Mouse (Mus musculus): ENCODE measurements at regions not wholly inside any gene's neighbourhood (a gene's known extent, or its start where the extent isn't known, plus 50 kb on each side); places are given as distances from the start of the nearest gene placed in this dataset.

DNA sequence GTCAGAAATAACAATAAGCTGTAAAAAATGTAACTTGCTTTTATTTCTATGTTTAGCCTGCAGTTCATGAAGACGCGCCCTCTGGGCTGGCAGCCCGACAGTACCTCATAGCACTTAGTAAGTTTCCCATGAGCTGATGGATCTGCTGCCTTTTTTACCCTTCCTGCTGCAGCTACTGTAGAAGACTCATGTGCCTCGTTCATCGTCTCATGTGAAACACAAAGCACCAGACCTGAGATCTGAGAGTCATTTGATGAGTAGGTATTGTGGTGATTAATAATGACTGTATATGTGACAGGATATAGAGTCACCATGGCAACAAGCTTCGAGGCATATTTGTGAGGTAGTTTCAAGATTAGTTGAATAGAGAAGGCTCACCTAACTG, 55.4 kb upstream of the Cd44 start:
- Histone ChIP-seq H3K79me3 (ENCODE audit: low read depth) (no peaks in the 10 kb centered on the region), H3K36me3 (ENCODE audit: control insufficient read depth, insufficient read depth) (no peaks in the 10 kb centered on the region), H3K4me3 (ENCODE audit: insufficient read depth, poor library complexity, severe bottlenecking) (no peak overlapping the region), H3K79me2 (ENCODE audit: control insufficient read depth, insufficient read depth) (no peaks in the 10 kb centered on the region), H3K27me3 (ENCODE audit: control insufficient read depth, insufficient read depth, insufficient read length) (no peaks in the 10 kb centered on the region), H3ac (ENCODE audit: control insufficient read depth, insufficient read length, low read depth) (no peak overlapping the region)
- TF ChIP-seq USF1 (IDR thresholded peaks at IDR 0.05; ENCODE audit: low read depth) (no peak), MYOG (IDR thresholded peaks at IDR 0.05; ENCODE audit: control insufficient read depth, extremely low read depth, insufficient read length) (no peak), MYOD1 (IDR thresholded peaks at IDR 0.05; ENCODE audit: control insufficient read depth, insufficient read length, low read depth) (no peak), FOSL1 (IDR thresholded peaks at IDR 0.05; ENCODE audit: insufficient read depth, low read length, poor library complexity, severe bottlenecking) (no peak), MAX (IDR thresholded peaks at IDR 0.05) (peak; percentile 52)

DNA sequence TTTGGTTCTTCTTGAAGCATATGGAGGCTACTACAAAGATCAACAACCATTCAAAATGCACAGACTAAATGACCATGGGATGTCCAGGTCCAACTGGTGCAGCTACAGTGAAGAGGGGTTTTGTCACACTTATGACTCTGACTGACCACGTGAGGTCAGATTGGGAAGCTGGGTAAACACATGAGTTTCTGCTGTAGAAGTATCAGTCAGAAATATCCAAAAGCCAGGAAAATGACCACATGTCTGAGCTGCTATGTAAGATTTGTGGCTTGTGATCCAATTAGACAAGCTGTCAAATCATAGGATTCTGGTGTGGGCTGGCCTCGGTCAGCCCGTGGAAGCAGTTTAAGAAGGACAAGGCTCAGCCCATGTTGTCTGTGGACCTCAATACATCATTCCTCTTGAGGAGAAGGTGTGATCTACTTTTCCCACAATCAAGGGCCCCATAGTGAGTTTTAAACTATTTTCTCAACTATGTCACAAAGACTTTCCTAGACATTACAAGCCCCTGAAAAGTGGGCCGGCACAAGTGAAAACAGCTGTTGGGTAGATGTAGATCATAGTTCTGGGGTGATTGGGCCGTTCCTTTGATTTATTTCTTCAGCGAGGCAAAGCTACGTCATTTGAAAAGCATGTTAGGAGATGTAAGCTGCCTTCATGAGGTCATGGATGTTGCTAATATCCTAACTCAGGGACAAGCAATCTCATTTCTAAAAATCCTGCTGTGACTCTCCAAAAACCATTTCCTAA, 54.8 kb upstream of the Cd44 start:
- Histone ChIP-seq H3K27me3 (ENCODE audit: control insufficient read depth, insufficient read depth, insufficient read length) (no peaks in the 10 kb centered on the region), H3K79me3 (ENCODE audit: low read depth) (no peaks in the 10 kb centered on the region)
- TF ChIP-seq USF1 (IDR thresholded peaks at IDR 0.05; ENCODE audit: low read depth): peak; percentile 80
- peak; percentile 43 for TF ChIP-seq MYOD1 (IDR thresholded peaks at IDR 0.05; ENCODE audit: control insufficient read depth, insufficient read length, low read depth)
- no peak for TF ChIP-seq FOSL1 (IDR thresholded peaks at IDR 0.05; ENCODE audit: insufficient read depth, low read length, poor library complexity, severe bottlenecking)
- TF ChIP-seq CTCF (IDR thresholded peaks at IDR 0.05; ENCODE audit: control insufficient read depth, insufficient read depth, insufficient read length): no peak
- TF ChIP-seq MYOG (IDR thresholded peaks at IDR 0.05; ENCODE audit: control insufficient read depth, extremely low read depth, insufficient read length): no peak
- TF ChIP-seq CEBPB (IDR thresholded peaks at IDR 0.05; ENCODE audit: low read depth): no peak
- peak; percentile 61 for TF ChIP-seq MAX (IDR thresholded peaks at IDR 0.05)

DNA sequence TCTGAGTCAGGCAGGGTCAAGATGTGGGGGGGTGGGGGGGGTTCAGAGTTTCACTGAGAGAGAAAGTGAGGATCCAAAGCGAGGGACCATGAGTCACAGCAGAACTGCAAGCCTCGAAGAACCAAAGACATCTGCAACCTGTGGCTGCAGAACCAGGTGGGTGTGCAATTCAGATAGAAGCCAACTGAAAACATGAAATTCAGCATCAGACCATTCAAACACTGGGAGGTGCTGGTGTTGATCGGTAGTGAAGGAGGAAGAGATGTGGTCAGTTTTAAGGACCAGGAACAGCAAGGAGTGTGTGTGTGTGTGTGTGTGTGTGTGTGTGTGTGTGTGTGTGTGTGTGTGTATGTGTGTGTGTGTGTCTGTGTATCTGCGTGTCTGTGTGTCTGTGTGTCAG, 53.8 kb upstream of the Cd44 start:
- Histone ChIP-seq H3ac (ENCODE audit: control insufficient read depth, insufficient read length, low read depth) (no peak overlapping the region), H3K4me3 (ENCODE audit: insufficient read depth, poor library complexity, severe bottlenecking) (no peak overlapping the region), H3K79me3 (ENCODE audit: low read depth) (no peaks in the 10 kb centered on the region), H3K27me3 (ENCODE audit: control insufficient read depth, insufficient read depth, insufficient read length) (no peaks in the 10 kb centered on the region), H3K36me3 (ENCODE audit: control insufficient read depth, insufficient read depth) (no peaks in the 10 kb centered on the region), H3K79me2 (ENCODE audit: control insufficient read depth, insufficient read depth) (no peaks in the 10 kb centered on the region)
- TF ChIP-seq MAX (IDR thresholded peaks at IDR 0.05) (no peak), CEBPB (IDR thresholded peaks at IDR 0.05; ENCODE audit: low read depth) (no peak), USF1 (IDR thresholded peaks at IDR 0.05; ENCODE audit: low read depth) (no peak), CTCF (IDR thresholded peaks at IDR 0.05; ENCODE audit: control insufficient read depth, insufficient read depth, insufficient read length) (no peak), MYOG (IDR thresholded peaks at IDR 0.05; ENCODE audit: control insufficient read depth, extremely low read depth, insufficient read length) (no peak), MYOD1 (IDR thresholded peaks at IDR 0.05; ENCODE audit: control insufficient read depth, insufficient read length, low read depth) (no peak), FOSL1 (IDR thresholded peaks at IDR 0.05; ENCODE audit: insufficient read depth, low read length, poor library complexity, severe bottlenecking) (no peak)

More for the DNA sequence above, 54.8 kb upstream of the Cd44 start:
- H3K79me2 ChIP-seq (ENCODE audit: control insufficient read depth, insufficient read depth): no peaks in the 10 kb centered on the region
- no peak overlapping the region for H3ac ChIP-seq (ENCODE audit: control insufficient read depth, insufficient read length, low read depth)
- H3K4me3 ChIP-seq (ENCODE audit: insufficient read depth, poor library complexity, severe bottlenecking): no peak overlapping the region
- H3K36me3 ChIP-seq (ENCODE audit: control insufficient read depth, insufficient read depth): no peaks in the 10 kb centered on the region
